Mouse (Mus musculus) gastrocnemius, postnatal 36 days (tissue): ENCODE results near the gene Dcxr. TPM values are rescaled to one million over a fixed set of nuclear protein-coding genes. Genes with fewer than 3 reads are reported as not detected.
"Not testable (repeated sequence)": the region's sequence is repeated elsewhere in the genome, so short reads cannot be mapped to it uniquely, and the experiment has no call there.

Experiments
- DNase-seq, 2 experiments: peaks; one replicate each; pipeline ENCODE4 v3.0.0; 2022
- intact Hi-C: fragments of 180-260 bp; cut with DNase I; formaldehyde crosslinking; loops from one replicate; pipeline ENCODE4 v1.15.1; 2025
- total RNA-seq, 2 experiments: library from RNA; stranded (reverse); gene quantifications; 2 replicates each; pipeline ENCODE4 v1.2.3; 2021

The Dcxr gene
- total RNA-seq, 2 experiments from 2014 or later: 4.5 to 9.2 TPM

- intact Hi-C loops: no loop called here
Measured at GRCm38 (mm10) chr11:120731395-120731794, 4.3 kb upstream of the Dcxr start.

DNA sequence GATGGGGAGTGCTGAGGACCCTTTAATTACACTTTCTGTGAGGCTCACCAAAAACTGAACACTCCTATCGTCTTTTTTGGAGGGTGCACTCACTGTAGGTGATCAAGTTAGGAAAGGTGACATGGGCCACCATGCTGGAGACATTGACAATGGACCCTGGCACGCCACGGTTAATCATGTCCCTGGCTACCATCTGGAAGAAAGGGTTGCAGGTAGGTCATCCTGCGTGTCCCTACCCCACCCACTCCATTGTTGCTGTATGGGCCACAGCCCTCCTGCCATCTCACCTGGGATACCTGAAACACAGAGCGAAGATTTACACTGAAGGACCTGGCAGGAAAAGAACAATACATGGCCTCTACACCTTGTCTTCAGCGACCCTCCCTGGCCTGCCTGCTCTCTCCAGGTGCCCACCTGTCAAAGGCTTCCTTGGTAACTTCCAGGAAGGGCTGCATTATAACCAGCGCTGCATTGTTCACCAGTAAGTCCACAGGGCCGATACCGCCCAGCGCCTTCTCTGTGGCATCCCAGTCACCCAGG, 3.3 kb upstream of the Dcxr start:
- DNase-seq: no peak
- intact Hi-C loops: no loop called here

More at GRCm38 (mm10) chr11:120731395-120731794, 4.3 kb upstream of the Dcxr start:
- DNase-seq: no peak

DNA sequence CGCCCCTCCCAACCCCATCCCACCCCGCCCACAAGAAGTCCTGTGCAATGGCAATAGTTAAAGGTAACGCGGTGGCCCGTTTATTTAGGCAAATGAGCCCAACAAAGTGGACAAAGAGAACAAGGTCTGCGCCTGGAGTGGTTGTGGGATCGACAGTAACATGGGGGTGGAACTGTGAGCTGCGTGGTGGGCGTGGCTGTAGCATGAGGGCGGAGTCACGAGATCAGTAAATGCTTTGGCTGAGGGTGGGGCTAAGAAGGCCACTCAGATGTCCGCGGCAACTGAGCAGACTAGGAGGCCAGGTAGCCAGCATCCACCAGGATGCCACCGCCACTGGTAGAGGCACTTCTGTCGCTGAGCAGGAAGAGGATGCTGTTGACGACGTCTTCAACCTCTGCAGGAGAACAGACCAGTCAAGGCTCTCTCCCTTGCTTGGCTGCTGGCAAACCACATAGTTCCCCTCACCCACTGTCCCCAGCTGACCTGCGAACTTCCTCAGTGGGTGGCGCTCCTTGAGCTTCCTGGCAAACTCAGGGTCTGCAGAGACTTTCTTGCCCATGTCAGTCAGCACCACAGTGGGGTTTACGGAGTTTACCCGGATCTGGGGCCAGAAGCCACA, 2.5 kb upstream of the Dcxr start:
- peak in 1 of 2 experiments; percentile 26 for DNase-seq
- intact Hi-C loops: not testable (repeated sequence)

- intact Hi-C loops: no loop called here
- DNase-seq: no peak
Measured at GRCm38 (mm10) chr11:120728530-120729240, 1.6 kb upstream of the Dcxr start.

DNA sequence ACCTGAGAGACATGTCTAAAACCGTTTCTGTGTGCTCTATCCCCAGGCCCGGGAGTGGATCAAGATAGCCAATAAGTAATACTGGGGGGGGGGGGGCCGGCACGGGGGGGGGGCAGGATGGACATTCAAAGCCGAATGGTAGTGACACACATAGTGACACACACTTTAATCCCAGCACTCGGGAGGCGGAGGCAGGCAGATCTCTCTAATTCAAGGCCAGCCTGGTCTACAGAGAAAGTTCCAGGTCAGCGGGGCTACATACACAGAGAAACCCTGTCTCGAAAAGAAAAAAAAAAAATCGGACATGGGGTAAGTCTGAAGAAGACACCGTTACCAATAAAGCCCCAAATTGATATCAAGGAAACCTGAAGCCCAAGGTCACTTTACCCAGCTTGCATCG, 483 bp upstream of the Dcxr start:
- no peak for DNase-seq
- intact Hi-C loops: no loop called here

DNA sequence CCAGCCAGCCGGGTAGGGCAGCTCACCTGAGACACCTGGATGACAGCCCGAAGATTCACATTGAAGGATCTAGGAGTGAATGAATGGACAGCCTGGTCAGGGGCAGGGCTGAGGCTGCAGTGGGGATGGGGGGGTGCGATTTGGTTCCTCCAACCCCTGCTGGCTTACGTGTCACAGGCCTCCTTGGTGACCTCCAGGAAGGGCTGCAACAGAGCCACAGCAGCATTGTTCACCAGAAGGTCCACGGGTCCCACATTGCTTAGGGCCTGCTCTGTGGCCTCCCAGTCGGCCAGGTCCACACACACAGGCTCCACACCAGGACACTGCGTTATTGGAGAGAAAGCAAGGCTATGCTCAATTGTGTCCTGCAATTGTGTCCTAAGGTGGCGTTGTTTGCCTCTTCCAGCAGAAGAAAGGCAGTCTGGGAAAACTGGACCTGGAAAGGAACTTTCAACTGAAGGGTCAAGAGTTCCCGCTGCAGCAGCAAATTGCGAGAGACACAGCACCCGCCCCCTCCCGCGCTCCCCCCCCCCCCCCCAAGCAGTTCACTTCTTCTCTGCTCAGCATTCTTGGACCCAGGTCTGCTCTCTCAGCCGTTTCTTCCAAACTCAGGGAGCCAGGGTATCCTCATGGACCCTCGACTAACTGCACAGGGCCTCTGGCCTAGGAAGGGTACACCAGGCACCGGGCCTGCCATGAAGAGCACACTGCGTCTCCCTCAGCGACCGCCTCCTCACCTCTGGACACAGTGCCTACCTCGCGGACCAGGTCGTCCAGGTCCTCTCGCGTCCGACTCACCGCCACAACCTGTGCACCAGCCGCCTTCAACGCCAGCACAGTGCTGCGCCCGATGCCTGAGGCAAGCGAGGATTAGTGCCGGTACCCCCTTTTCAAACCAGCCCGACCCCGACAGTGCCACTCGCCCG, 575 bp downstream of the Dcxr start:
- no peak for DNase-seq
- intact Hi-C loops: no loop called here

- no peak for DNase-seq
- intact Hi-C loops: no loop called here
Measured at GRCm38 (mm10) chr11:120723509-120723908, 3.6 kb downstream of the Dcxr start.

GRCm38 (mm10) chr11:120722761-120723382, 4.2 kb downstream of the Dcxr start:
- no peak for DNase-seq
- intact Hi-C loops: no loop called here

GRCm38 (mm10) chr11:120722067-120722630, 4.9 kb downstream of the Dcxr start:
- DNase-seq: no peak
- intact Hi-C loops: no loop called here

- DNase-seq: peak in 1 of 2 experiments; percentile 46
- intact Hi-C loops: loop anchor here (2.0 kb wide), 1 partner anchor 53 kb away; no protein-coding TSS in a partner anchor
Measured at GRCm38 (mm10) chr11:120721124-120722066, 5.7 kb downstream of the Dcxr start, which contains the start of gene Rac3. Gene Rac3 (plus strand): TSS chr11:120721470.

DNA sequence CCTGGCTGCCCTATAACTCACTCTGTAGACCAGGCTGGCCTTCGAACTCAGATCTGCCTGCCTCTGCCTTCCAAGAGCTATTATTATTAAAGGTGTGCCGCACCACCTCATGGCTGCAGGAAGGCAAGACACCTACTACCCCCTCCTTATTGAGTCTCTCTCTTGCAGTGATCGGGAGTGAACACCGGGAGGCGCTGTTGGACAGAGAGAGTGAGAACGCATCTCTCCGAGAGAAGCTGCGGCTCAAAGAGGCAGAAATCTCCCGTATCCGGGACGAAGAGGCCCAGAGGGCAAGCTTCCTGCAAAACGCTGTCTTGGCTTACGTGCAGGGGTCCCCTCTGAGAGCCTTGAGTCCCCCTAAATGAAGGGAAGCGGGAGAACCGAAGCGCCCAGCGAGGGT, 6.6 kb downstream of the Dcxr start:
- intact Hi-C loops: loop anchor here (2.0 kb wide), 1 partner anchor 54 kb away; no protein-coding TSS in a partner anchor
- DNase-seq: peak; percentile 87 to 88

- intact Hi-C loops: loop anchor here (2.0 kb wide), 1 partner anchor 55 kb away; no protein-coding TSS in a partner anchor
- DNase-seq: no peak
Measured at GRCm38 (mm10) chr11:120719841-120720376, 7.2 kb downstream of the Dcxr start.

- no peak for DNase-seq
- intact Hi-C loops: no loop called here
Measured at GRCm38 (mm10) chr11:120719242-120719641, 7.8 kb downstream of the Dcxr start.

DNA sequence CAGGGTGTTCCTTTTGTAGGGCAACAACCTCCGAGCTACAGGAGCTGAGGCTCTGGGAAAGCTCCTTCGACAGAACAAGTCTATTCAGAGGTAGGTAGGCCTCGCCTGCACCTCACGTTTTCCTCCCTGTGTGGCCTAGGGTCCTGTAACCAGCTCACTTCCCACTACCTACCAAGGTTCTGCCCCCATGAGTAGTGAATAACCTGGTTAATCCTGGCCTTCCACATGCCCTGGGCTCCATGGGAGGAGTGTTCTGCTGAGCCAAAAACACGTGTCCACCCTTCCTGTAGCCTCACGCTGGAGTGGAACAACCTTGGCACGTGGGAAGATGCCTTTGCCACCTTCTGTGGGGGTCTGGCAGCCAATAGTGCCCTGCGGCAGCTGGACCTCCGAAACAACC, 11.9 kb downstream of the Dcxr start:
- intact Hi-C loops: no loop called here
- DNase-seq: no peak

DNA sequence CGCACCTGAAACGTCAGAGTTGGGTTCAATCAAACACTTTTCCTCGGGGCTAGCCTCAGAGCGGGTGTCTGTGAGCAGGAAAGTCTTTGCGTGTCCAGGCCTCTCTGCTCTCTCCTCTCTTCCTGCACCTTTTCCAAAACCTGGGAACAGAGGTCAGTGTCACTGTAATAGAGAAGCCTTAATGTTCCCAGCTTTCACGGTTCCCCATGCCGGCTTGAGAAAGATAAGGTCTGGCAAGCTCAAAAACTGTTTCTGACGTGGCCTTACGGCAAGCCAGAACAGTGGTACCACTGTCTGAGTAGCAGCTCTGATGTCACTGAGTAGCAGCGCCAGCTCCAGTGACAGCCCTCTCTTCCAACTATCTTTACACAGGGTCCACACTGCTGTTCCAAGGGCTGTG, 12.5 kb downstream of the Dcxr start:
- DNase-seq: no peak
- intact Hi-C loops: loop anchor here (5.0 kb wide), 1 partner anchor 192 kb away; no protein-coding TSS in a partner anchor

GRCm38 (mm10) chr11:120713580-120714518, 13.2 kb downstream of the Dcxr start, which contains the start of the genes Cenpx and Lrrc45:
Gene Cenpx (minus strand): TSS chr11:120713738.
Gene Lrrc45 (plus strand): TSS chr11:120713925.
- intact Hi-C loops: loop anchor here (2.0 to 5.0 kb wide), 2 partner anchors 55 to 192 kb away; no protein-coding TSS in a partner anchor
- peak; percentile 92 to 95 for DNase-seq
